Mouse (Mus musculus) liver, postnatal 0 days (tissue): ENCODE measurements around the gene Cldn14.

Source experiments
- CTCF ChIP-seq: sonication (generic); IDR thresholded peaks from 2 replicates; pipeline ENCODE4 v1.5.1; 2016; ENCODE audit warnings: antibody characterized with exemption, low read depth
- EP300 ChIP-seq: IDR thresholded peaks from 2 replicates; pipeline ENCODE4 v1.6.1; 2016; ENCODE audit warnings: antibody characterized with exemption, low read depth, mild to moderate bottlenecking

DNA sequence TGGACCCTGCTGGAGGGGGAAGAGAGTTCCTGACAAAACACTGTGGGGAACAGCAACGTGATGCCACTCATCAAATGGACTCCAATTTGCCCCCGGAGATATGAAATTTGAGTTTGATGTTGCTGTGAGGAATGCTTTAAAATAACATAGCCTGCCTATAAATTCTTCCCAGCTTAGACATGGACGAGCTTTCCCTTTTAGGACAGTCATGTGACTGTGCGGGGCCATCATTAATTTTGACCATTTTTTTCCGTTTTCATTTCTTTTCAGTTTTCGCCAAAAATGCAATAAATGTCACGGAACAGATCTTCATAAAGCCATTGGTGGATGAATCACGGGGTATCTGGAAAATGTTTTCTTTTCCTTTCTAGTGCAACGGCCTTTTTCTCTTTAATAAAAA lies 25.5 kb upstream of the Cldn14 start:
- TF ChIP-seq EP300: no peak
- TF ChIP-seq CTCF: no peak
